Mouse (Mus musculus): ENCODE data around the gene Gclc. TPM values are rescaled to one million over a fixed set of nuclear protein-coding genes. Genes with fewer than 3 reads are reported as not detected.
A peak's percentile ranks its signal among the peaks of the same experiment; 100 is the strongest.

Gclc gene
- polyA plus RNA-seq, 1 experiment from 2014 or later, result 26.8 TPM

DNA sequence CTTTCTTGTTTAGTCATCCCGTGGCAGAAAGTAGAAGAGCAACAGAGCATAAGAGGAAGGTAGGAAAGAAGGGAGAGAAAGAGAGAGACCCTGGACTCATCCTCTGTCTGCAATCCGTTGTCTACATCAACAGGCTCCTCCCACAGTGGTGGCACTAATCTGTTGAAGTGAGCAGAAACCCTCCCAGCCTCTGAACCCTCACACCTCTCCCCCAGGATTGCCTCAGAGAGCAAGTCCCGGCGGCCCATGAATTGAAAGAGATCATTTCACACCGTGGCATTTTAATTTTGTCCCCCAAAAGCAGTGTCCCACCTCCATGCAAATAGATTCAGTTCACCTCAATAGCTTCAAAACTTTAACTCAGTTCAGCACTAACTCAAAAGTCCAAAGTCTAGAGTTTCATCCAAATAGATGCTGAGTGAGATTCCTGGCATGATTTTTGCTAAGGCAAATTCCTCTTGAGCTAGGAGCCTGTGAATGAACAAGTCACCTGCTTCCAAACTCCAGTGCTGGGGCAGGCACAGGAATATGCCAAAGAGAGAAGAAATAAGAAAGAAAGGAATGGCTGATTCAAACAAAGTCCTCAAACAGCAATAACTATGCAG lies 36.4 kb upstream of the Gclc start:
- Histone ChIP-seq H3K27me3 (ENCODE audit: insufficient read depth, low read length) (no peaks in the 10 kb centered on the region), H3K4me1 (ENCODE audit: insufficient read depth, low read length) (peaks cover 5% of the 10 kb centered on the region; the same call in 1 of the 2 replicates), H3K4me2 (replicated peaks; ENCODE audit: low read depth, low read length) (no peak overlapping the region), H3K9me3 (ENCODE audit: low read length) (no peaks in the 10 kb centered on the region), H3K9ac (replicated peaks; ENCODE audit: low read length) (no peak overlapping the region), H3K27ac (ENCODE audit: low read length) (no peak overlapping the region), H3K4me3 (ENCODE audit: low read length) (no peak overlapping the region), H3K36me3 (ENCODE audit: insufficient read depth, low read length) (no peaks in the 10 kb centered on the region)
- 62% methylated on average over 5 of the region's 5 CpGs for WGBS
- ATAC-seq (ENCODE audit: low FRiP score, low TSS enrichment), result no peak

DNA sequence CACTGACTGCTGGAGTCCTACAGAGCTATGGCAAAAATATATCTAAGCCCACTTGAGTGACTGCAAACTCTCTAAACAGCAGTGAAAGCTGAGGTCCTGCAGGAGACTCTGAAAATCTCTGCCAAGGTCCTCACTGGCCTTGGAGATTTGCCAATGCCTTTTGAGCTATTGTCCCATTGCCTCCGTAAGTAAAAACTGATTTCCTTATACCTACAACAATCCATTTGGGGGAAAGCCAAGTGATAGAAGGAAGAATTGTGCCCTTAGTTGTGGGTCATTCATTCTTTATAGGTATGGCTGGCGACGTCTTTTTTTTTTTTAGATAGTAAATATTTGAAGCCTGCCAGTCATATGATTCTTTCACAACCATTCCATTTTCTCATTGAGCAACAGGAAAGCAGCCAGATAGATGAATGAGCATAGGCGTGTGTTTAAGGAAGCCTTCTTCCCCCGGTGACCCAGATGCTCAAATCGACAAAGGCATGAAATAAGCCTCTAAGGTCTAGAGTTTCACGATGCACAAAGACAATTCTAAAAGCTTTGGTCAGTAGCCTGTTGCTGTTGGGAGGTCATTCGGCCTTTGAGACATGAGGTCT lies 35.4 kb upstream of the Gclc start:
- WGBS, result 68% methylated on average over 8 of the region's 8 CpGs

DNA sequence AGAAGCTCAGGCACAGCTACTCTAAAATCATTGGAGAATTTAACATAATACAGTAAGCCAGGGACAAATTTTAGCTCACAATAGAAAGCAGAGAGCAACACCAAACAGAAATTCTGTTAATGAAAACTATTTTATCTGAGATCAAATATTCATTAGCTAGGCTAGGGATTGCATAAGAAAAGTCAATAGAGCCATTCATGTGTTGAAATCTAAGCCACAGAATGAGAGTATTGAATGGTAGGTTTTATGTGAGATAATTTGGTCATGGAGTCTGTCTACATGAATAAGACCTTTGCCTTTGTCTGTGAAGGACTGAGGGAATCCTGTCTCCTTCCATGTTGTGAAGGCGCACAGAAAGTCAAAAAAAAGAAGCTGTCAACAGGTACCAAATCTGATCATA lies 34.7 kb upstream of the Gclc start:
- H3K36me3 ChIP-seq (ENCODE audit: insufficient read depth, low read length), result no peaks in the 10 kb centered on the region
- no peaks in the 10 kb centered on the region for H3K27me3 ChIP-seq (ENCODE audit: insufficient read depth, low read length)
- H3K9me3 ChIP-seq (ENCODE audit: low read length), result no peaks in the 10 kb centered on the region
- no peak for ATAC-seq (ENCODE audit: low FRiP score, low TSS enrichment)
- no peak overlapping the region for H3K27ac ChIP-seq (ENCODE audit: low read length)
- peaks cover 5% of the 10 kb centered on the region; the same call in 1 of the 2 replicates for H3K4me1 ChIP-seq (ENCODE audit: insufficient read depth, low read length)
- no peak overlapping the region for H3K4me2 ChIP-seq (replicated peaks; ENCODE audit: low read depth, low read length)
- WGBS, result 97% methylated on average over 1 of the region's 1 CpGs
- H3K4me3 ChIP-seq (ENCODE audit: low read length), result no peak overlapping the region
- H3K9ac ChIP-seq (replicated peaks; ENCODE audit: low read length), result no peak overlapping the region

More for the DNA sequence above, 35.4 kb upstream of the Gclc start:
- no peaks in the 10 kb centered on the region for H3K36me3 ChIP-seq (ENCODE audit: insufficient read depth, low read length)
- no peak overlapping the region for H3K4me3 ChIP-seq (ENCODE audit: low read length)
- no peaks in the 10 kb centered on the region for H3K27me3 ChIP-seq (ENCODE audit: insufficient read depth, low read length)
- no peaks in the 10 kb centered on the region for H3K9me3 ChIP-seq (ENCODE audit: low read length)
- H3K9ac ChIP-seq (replicated peaks; ENCODE audit: low read length), result no peak overlapping the region
- 0 out of 2 replicates have a peak overlapping the region, but pooled peaks have one; percentile 14 for H3K27ac ChIP-seq (ENCODE audit: low read length)
- no peak overlapping the region for H3K4me2 ChIP-seq (replicated peaks; ENCODE audit: low read depth, low read length)
- peaks cover 5% of the 10 kb centered on the region; the same call in 1 of the 2 replicates for H3K4me1 ChIP-seq (ENCODE audit: insufficient read depth, low read length)
- ATAC-seq (ENCODE audit: low FRiP score, low TSS enrichment), result no peak

DNA sequence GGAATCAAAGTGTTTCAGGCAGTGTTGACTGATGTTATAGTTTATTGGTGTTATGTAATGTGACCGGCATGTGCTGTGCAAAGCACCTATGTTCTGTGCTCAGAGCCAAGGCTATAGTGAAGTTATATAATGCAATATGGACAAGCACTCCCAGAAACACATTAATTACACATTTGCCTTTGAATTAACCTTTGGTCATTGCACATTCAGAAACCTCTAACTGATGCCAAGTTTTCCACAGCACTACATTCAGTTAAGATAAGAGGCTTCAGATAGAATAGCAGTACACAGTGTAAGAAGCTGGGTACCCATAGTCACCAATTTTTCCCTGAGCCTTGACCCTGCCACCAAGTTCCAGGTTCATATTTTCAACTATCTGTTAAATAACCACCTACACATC lies 32.0 kb upstream of the Gclc start:
- H3K4me3 ChIP-seq (ENCODE audit: low read length), result no peak overlapping the region
- ATAC-seq (ENCODE audit: low FRiP score, low TSS enrichment), result no peak

DNA sequence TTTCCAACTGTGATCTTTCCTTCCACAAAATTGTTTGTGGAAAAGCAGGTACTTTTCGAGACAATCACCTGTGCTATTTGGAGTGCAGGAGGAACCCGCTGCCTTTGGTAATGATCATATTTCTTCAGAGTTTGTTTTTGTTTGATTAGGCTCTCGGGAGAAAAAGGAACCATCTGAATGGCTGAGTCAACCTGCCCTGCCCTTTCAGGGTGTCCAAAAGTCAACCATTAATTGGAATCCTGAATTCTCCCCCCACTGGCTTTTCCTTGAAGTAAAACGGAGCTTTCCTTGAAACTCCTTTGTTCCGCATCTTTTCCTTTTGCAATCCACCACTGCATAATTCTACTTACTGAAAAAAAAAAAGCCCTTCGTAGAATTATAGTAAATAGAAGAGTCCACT lies 30.1 kb upstream of the Gclc start:
- Histone ChIP-seq H3K9me3 (ENCODE audit: low read length) (no peaks in the 10 kb centered on the region), H3K27me3 (ENCODE audit: insufficient read depth, low read length) (no peaks in the 10 kb centered on the region), H3K27ac (ENCODE audit: low read length) (no peak overlapping the region), H3K4me1 (ENCODE audit: insufficient read depth, low read length) (no peaks in the 10 kb centered on the region), H3K4me3 (ENCODE audit: low read length) (no peak overlapping the region), H3K36me3 (ENCODE audit: insufficient read depth, low read length) (no peaks in the 10 kb centered on the region), H3K4me2 (replicated peaks; ENCODE audit: low read depth, low read length) (no peak overlapping the region), H3K9ac (replicated peaks; ENCODE audit: low read length) (no peak overlapping the region)
- no peak for ATAC-seq (ENCODE audit: low FRiP score, low TSS enrichment)
- 55% methylated on average over 6 of the region's 6 CpGs for WGBS

More for the DNA sequence above, 32.0 kb upstream of the Gclc start:
- Histone ChIP-seq H3K4me1 (ENCODE audit: insufficient read depth, low read length) (peaks cover 5% of the 10 kb centered on the region; the same call in 1 of the 2 replicates), H3K9ac (replicated peaks; ENCODE audit: low read length) (no peak overlapping the region), H3K27ac (ENCODE audit: low read length) (no peak overlapping the region), H3K27me3 (ENCODE audit: insufficient read depth, low read length) (no peaks in the 10 kb centered on the region), H3K9me3 (ENCODE audit: low read length) (no peaks in the 10 kb centered on the region), H3K4me2 (replicated peaks; ENCODE audit: low read depth, low read length) (no peak overlapping the region), H3K36me3 (ENCODE audit: insufficient read depth, low read length) (no peaks in the 10 kb centered on the region)
- 89% methylated on average over 1 of the region's 1 CpGs for WGBS

DNA sequence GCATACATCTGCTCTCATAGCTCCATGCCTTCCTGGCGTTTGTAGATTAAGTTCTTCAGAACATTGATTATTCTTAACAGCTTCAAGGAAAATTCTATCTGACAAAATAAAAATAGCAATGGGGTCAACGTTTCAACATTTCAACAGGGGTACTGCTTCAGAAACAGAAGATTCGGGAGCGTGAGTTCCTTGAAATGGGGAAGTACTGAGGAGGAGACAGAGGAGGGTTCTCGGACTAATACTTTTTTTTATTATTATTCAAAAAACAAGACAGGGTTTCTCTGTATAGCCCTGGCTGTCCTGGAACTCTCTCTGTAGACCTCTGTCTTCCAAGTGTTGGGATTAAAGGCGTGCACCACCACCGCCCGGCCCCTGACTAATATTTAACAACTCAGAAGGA lies 28.9 kb upstream of the Gclc start:
- Histone ChIP-seq H3K4me2 (replicated peaks; ENCODE audit: low read depth, low read length) (no peak overlapping the region), H3K4me1 (ENCODE audit: insufficient read depth, low read length) (no peaks in the 10 kb centered on the region), H3K4me3 (ENCODE audit: low read length) (no peak overlapping the region), H3K27me3 (ENCODE audit: insufficient read depth, low read length) (no peaks in the 10 kb centered on the region), H3K9me3 (ENCODE audit: low read length) (no peaks in the 10 kb centered on the region), H3K36me3 (ENCODE audit: insufficient read depth, low read length) (no peaks in the 10 kb centered on the region), H3K27ac (ENCODE audit: low read length) (no peak overlapping the region), H3K9ac (replicated peaks; ENCODE audit: low read length) (no peak overlapping the region)
- no peak for ATAC-seq (ENCODE audit: low FRiP score, low TSS enrichment)
- WGBS, result 84% methylated on average over 8 of the region's 8 CpGs

DNA sequence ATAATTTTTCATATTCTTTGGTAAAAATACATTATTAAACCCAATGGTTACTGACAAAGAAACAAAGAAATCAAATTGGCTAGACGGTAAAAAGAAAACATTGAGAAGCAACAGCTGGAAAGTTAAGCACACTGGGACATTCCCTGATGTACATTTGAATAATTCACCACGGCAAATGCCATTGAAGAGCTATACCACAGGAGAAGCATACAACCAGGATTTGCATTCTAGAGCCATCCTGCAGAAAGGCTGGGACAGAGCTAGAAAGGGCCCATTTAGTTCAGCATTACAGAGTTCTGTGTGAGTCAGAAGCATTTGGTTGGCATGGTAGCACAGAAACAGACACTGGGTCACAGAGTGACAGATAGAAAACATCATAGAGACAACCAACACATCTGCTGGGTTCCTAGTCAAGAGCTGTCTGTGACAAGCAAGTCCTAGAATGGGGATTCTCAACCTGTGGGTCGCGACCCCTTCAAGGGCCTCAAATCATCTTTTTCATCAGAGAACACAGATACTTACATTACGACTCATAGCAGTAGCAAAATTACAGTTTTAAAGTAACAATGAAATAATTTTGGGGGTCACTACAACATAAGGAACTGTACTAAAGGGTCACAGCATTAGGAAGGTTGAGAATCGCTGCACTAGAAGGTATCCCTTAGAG lies 28.2 kb upstream of the Gclc start:
- no peaks in the 10 kb centered on the region for H3K9me3 ChIP-seq (ENCODE audit: low read length)
- no peaks in the 10 kb centered on the region for H3K27me3 ChIP-seq (ENCODE audit: insufficient read depth, low read length)
- H3K4me2 ChIP-seq (replicated peaks; ENCODE audit: low read depth, low read length), result no peak overlapping the region
- H3K4me3 ChIP-seq (ENCODE audit: low read length), result no peak overlapping the region
- ATAC-seq (ENCODE audit: low FRiP score, low TSS enrichment), result no peak
- no peak overlapping the region for H3K27ac ChIP-seq (ENCODE audit: low read length)
- WGBS, result 89% methylated on average over 6 of the region's 6 CpGs
- H3K36me3 ChIP-seq (ENCODE audit: insufficient read depth, low read length), result no peaks in the 10 kb centered on the region
- H3K4me1 ChIP-seq (ENCODE audit: insufficient read depth, low read length), result no peaks in the 10 kb centered on the region
- H3K9ac ChIP-seq (replicated peaks; ENCODE audit: low read length), result no peak overlapping the region

DNA sequence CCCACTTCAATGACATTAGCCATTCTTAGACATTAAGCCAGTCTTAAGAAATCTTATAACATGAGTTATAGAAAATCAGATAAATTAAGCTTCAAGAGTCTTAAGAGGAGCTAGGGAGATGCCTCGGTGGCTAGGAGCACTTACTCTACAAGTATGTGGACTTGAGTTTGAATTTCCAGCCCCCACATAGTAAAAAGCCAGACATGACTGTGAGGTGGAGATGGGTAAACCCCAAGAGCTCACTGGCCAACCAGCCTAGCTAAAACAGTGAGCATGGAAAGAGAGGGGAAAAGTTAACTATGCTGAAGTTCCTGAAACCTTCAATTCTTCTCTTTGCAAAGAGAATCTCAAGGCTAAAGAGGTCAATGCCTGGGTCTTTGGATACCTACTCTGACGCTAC lies 27.3 kb upstream of the Gclc start:
- Histone ChIP-seq H3K27ac (ENCODE audit: low read length) (no peak overlapping the region), H3K9ac (replicated peaks; ENCODE audit: low read length) (no peak overlapping the region), H3K36me3 (ENCODE audit: insufficient read depth, low read length) (no peaks in the 10 kb centered on the region), H3K4me1 (ENCODE audit: insufficient read depth, low read length) (no peaks in the 10 kb centered on the region), H3K4me3 (ENCODE audit: low read length) (no peak overlapping the region), H3K4me2 (replicated peaks; ENCODE audit: low read depth, low read length) (no peak overlapping the region), H3K9me3 (ENCODE audit: low read length) (no peaks in the 10 kb centered on the region), H3K27me3 (ENCODE audit: insufficient read depth, low read length) (no peaks in the 10 kb centered on the region)
- 77% methylated on average over 2 of the region's 2 CpGs for WGBS
- no peak for ATAC-seq (ENCODE audit: low FRiP score, low TSS enrichment)

DNA sequence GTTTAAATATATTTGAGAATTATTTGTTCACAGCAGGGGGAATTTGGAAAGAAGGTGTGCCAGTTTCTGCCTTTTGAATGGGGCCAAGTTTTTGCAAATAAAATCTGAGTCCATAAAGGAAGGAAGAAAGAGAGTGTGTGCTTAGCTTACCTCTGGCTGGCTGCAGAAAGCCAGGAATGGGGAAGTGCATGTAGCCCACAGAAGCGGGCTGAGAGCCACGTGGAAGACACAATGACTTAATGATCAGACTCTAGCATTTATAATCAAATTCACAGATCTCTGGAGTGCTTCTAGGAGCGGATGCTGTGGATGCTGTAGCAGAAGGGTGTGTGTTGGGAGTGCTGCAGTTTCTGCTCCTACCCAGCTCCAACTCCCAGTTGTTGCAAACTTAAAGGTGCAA lies 22.3 kb upstream of the Gclc start:
- H3K9ac ChIP-seq (replicated peaks; ENCODE audit: low read length), result no peak overlapping the region
- peaks cover 12% of the 10 kb centered on the region; the same call in 1 of the 2 replicates for H3K9me3 ChIP-seq (ENCODE audit: low read length)
- 67% methylated on average over 3 of the region's 3 CpGs for WGBS
- no peak overlapping the region for H3K27ac ChIP-seq (ENCODE audit: low read length)
- H3K4me3 ChIP-seq (ENCODE audit: low read length), result no peak overlapping the region
- H3K4me2 ChIP-seq (replicated peaks; ENCODE audit: low read depth, low read length), result no peak overlapping the region
- no peaks in the 10 kb centered on the region for H3K27me3 ChIP-seq (ENCODE audit: insufficient read depth, low read length)
- no peaks in the 10 kb centered on the region for H3K4me1 ChIP-seq (ENCODE audit: insufficient read depth, low read length)
- no peaks in the 10 kb centered on the region for H3K36me3 ChIP-seq (ENCODE audit: insufficient read depth, low read length)
- no peak for ATAC-seq (ENCODE audit: low FRiP score, low TSS enrichment)

All from kidney, embryonic 16.5 days (tissue).